Mouse (Mus musculus) cortical plate, adult 2 months (tissue): ENCODE data around the gene Lgals8.

Experiments
- CTCF ChIP-seq: fragments of 200-500 bp; IDR thresholded peaks from 2 replicates; pipeline ENCODE4 v1.5.1; 2011; ENCODE audit warnings: mild to moderate bottlenecking, control low read depth, low read length; ENCODE audit not compliant: insufficient read depth; ENCODE audit errors: extremely low read depth
- POLR2A ChIP-seq: fragments of 200-500 bp; IDR thresholded peaks from 2 replicates; pipeline ENCODE4 v1.6.1; 2011; ENCODE audit warnings: mild to moderate bottlenecking, low read length, control low read depth; ENCODE audit not compliant: insufficient read depth; ENCODE audit errors: extremely low read depth

GRCm38 (mm10) chr13:12454686-12455390 lies 9.9 kb downstream of the Lgals8 start:
- TF ChIP-seq POLR2A (no peak), CTCF (no peak)
